Comparison of ENCODE assay signal across 18 mouse cellular contexts in genomic region chr1:23842629-23843028, GRCm38 (mm10).
A peak's percentile ranks its signal among the peaks of the same experiment; 100 is the strongest.
DNase-seq lines count a peak whose midpoint lies in the region; ATAC-seq lines count a peak whose summit lies in the region.
"Had no signal": no experiment of that assay in that cellular context is flagged by ENCODE, and none has a peak within 500 bp of the region (broad histone marks: within the 10 kb centered on the region; RNA-seq: fewer than 3 reads in every experiment).

No protein-coding gene starts in this region.

- H3K9ac ChIP-seq in hindbrain, embryonic 13.5 days = no peak overlapping the region
- no peak overlapping the region for H3K9ac ChIP-seq in midbrain, embryonic 13.5 days (replicated peaks)
- no peak overlapping the region for H3K9ac ChIP-seq in midbrain, embryonic 15.5 days
- H3K9ac ChIP-seq: embryonic facial prominence, embryonic 13.5 days; forebrain, embryonic 13.5 days; heart, embryonic 12.5 days; intestine, embryonic 15.5 days had no signal

- H3K4me3 ChIP-seq in hindbrain, embryonic 13.5 days = no peak overlapping the region
- H3K4me3 ChIP-seq in hindbrain, embryonic 10.5 days = no peak overlapping the region
- no peak overlapping the region for H3K4me3 ChIP-seq in midbrain, embryonic 13.5 days (replicated peaks)
- no peak overlapping the region for H3K4me3 ChIP-seq in midbrain, embryonic 15.5 days
- H3K4me3 ChIP-seq: embryonic facial prominence, embryonic 13.5 days; forebrain, embryonic 13.5 days; gastrocnemius, adult 2 months; heart, embryonic 12.5 days; intestine, embryonic 15.5 days had no signal

- 0 out of 2 replicates have a peak, but pooled peaks cover 6% of the 10 kb centered on the region for H3K4me1 ChIP-seq in hindbrain, embryonic 13.5 days (replicated peaks)
- no peaks in the 10 kb centered on the region for H3K4me1 ChIP-seq in hindbrain, embryonic 10.5 days (replicated peaks)
- 0 out of 2 replicates have a peak, but pooled peaks cover 2% of the 10 kb centered on the region for H3K4me1 ChIP-seq in midbrain, embryonic 13.5 days (replicated peaks)
- H3K4me1 ChIP-seq in midbrain, embryonic 15.5 days = no peaks in the 10 kb centered on the region
- H3K4me1 ChIP-seq: heart, embryonic 12.5 days; intestine, embryonic 15.5 days had no signal

- H3K36me3 ChIP-seq in hindbrain, embryonic 13.5 days = peaks cover 43% of the 10 kb centered on the region
- H3K36me3 ChIP-seq in hindbrain, embryonic 10.5 days = peaks cover 47% of the 10 kb centered on the region
- peaks cover 36% of the 10 kb centered on the region for H3K36me3 ChIP-seq in midbrain, embryonic 13.5 days
- H3K36me3 ChIP-seq in midbrain, embryonic 15.5 days (replicated peaks) = peaks cover 12% of the 10 kb centered on the region

- whole genome bisulfite sequencing in hindbrain, embryonic 13.5 days = 73% methylated on average over 3 of the region's 3 CpGs
- 80% methylated on average over 3 of the region's 3 CpGs for WGBS in hindbrain, embryonic 10.5 days
- WGBS in midbrain, embryonic 13.5 days = 84% methylated on average over 3 of the region's 3 CpGs
- 73% methylated on average over 3 of the region's 3 CpGs for WGBS in midbrain, embryonic 15.5 days

- no peak overlapping the region for H3K4me2 ChIP-seq in hindbrain, embryonic 13.5 days
- no peak overlapping the region for H3K4me2 ChIP-seq in midbrain, embryonic 13.5 days (replicated peaks)
- H3K4me2 ChIP-seq in midbrain, embryonic 15.5 days = no peak overlapping the region
- H3K4me2 ChIP-seq: embryonic facial prominence, embryonic 13.5 days; forebrain, embryonic 13.5 days; heart, embryonic 12.5 days; intestine, embryonic 15.5 days had no signal

- H3K27me3 ChIP-seq in hindbrain, embryonic 13.5 days = no peaks in the 10 kb centered on the region
- H3K27me3 ChIP-seq in hindbrain, embryonic 10.5 days (ENCODE audit: insufficient read depth, poor library complexity, severe bottlenecking) = no peaks in the 10 kb centered on the region
- H3K27me3 ChIP-seq in midbrain, embryonic 13.5 days = no peaks in the 10 kb centered on the region
- H3K27me3 ChIP-seq in midbrain, embryonic 15.5 days (replicated peaks) = no peaks in the 10 kb centered on the region
- H3K27me3 ChIP-seq: CH12.LX; embryonic facial prominence, embryonic 13.5 days; forebrain, embryonic 13.5 days; heart, embryonic 12.5 days; intestine, embryonic 15.5 days; Patski had no signal

- H3K27ac ChIP-seq in hindbrain, embryonic 13.5 days = peak overlapping the region; percentile 46; the same call in 1 of the 2 replicates
- no peak overlapping the region for H3K27ac ChIP-seq in hindbrain, embryonic 10.5 days
- H3K27ac ChIP-seq in midbrain, embryonic 13.5 days = 0 out of 2 replicates have a peak overlapping the region, but pooled peaks have one; percentile 0
- no peak overlapping the region for H3K27ac ChIP-seq in midbrain, embryonic 15.5 days
- H3K27ac ChIP-seq: embryonic facial prominence, embryonic 13.5 days; forebrain, embryonic 13.5 days; gastrocnemius, adult 2 months; intestine, embryonic 15.5 days had no signal

- ATAC-seq in hindbrain, embryonic 13.5 days (ENCODE audit: low FRiP score) = no peak
- ATAC-seq in midbrain, embryonic 13.5 days = no peak
- no peak for ATAC-seq in midbrain, embryonic 15.5 days (replicated peaks)
- ATAC-seq: activated CD4-positive, CD25-positive, alpha-beta regulatory T cell, adult 4 months; forebrain, embryonic 13.5 days; intestine, embryonic 15.5 days; Patski had no signal

- no peaks in the 10 kb centered on the region for H3K9me3 ChIP-seq in hindbrain, embryonic 13.5 days
- no peaks in the 10 kb centered on the region for H3K9me3 ChIP-seq in hindbrain, embryonic 10.5 days
- H3K9me3 ChIP-seq in midbrain, embryonic 13.5 days = no peaks in the 10 kb centered on the region
- no peaks in the 10 kb centered on the region for H3K9me3 ChIP-seq in midbrain, embryonic 15.5 days
- H3K9me3 ChIP-seq: embryonic facial prominence, embryonic 13.5 days; forebrain, embryonic 13.5 days; heart, embryonic 12.5 days; intestine, embryonic 15.5 days had no signal

- DNase-seq in hindbrain, embryonic 10.5 days (ENCODE audit: low spot score) = no peak
- peak; percentile 27 for DNase-seq in retina, postnatal 1 day
- DNase-seq in retina, embryonic 14.5 days (ENCODE audit: low spot score) = no peak
- no peak for DNase-seq in spleen, postnatal 36 days (ENCODE audit: low spot score in 2 of 2)
- DNase-seq: adrenal gland, postnatal 14 days; cerebellum, postnatal 25 days; gastrocnemius, adult 2 months; gastrocnemius, postnatal 25 days had no signal

Comparison
In these comparisons a context has a peak if more than half of its experiments do, and no peak if none do; other contexts are left out.
1. H3K27ac ChIP-seq: peak in hindbrain, embryonic 13.5 days (single experiment) and midbrain, embryonic 13.5 days (single experiment); none in hindbrain, embryonic 10.5 days (single experiment) and midbrain, embryonic 15.5 days (single experiment).